Mouse (Mus musculus): ENCODE measurements around the gene Parp14. TPM values are rescaled to one million over a fixed set of nuclear protein-coding genes. Genes with fewer than 3 reads are reported as not detected.
"Not testable (repeated sequence)": the region's sequence is repeated elsewhere in the genome, so short reads cannot be mapped to it uniquely, and the experiment has no call there.

Gene Parp14
- 1 to 10 TPM; 1.1 to 1.5 TPM for total RNA-seq (2021)

DNA sequence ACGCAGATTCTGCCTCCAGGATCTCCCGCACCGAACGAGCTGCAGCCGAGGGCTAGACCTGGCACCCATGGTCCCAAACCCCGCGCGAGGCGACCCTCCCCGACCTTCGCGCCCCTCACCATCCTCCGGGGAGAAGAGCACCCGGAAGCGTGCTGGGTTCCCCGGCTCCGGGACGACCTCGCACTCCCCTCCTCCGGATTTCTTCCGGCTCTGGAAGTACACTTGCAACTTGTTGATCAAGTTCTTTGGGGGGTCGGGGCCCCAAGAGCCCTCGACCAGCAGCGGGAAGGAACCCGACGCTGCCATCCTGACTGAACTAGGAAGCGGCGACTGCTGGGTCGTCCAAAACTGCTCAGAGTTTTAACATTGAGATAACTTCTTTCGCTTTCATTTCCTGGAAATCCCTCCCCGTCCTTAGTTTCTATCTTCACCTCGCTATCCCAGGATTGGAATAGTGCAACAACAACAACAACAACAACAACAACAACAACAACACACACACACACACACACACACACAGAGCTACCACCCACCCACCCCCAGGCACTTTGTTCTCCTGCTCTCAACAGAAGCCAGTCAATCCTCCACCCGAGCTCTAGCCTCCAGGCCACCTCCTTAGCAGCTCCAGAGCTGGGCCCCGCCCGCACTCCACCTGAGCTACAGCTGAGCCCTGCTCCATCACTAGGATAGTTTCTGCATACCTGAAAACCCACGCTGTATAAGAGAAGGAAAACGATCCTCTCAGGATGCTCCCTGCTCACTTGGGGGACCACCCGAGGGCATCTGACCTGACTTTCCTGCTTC is at the start of gene Parp14:
Gene Parp14, minus strand, starts transcription at position 497 of the 804 bp plus-strand sequence.
- peak in 1 of 2 experiments; percentile 19 for DNase-seq (ENCODE audit: extremely low spot score in 1 of 2, low spot score in 1 of 2)

DNA sequence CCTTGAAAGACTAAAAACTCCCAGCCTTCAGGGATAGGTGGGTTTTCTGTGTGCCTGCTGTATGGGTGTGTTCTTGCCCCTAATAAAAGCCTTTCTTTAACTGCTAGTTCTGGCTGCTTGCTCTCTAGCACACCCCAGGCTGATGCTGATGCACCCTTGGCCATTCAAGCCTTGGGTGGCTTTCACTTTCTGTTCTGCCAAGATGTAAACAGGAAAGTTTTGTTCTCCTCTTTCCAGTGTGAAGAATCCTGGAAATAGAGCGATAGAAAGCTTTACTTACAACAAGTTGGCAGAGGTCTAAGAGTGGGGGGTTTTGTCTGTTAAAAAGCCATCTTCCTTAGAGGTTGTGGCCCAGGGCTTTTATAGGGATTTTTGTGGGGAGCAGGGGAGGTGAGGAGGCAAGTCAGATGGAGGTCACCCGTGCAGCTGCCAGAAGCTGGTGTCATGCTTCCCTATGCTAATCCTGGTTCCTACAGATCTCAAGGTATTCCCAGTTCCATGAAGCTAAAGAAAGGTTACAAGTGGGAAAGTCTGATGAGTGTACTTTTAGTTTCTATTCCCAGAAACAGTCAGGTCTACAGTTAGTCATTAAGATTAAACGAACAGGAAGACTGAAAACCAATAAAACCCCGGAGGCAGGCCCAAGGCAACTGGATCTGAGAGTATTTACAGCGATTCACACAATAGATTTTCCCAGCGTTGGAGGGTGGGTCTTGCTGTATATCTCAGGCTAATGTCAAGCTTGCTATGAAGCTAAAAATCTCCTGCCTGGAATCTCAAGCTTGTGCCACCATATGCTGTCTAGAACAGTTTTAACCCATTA is 47.6 kb upstream of the Parp14 start:
- DNase-seq (ENCODE audit: extremely low spot score in 1 of 2, low spot score in 1 of 2) = no peak

DNA sequence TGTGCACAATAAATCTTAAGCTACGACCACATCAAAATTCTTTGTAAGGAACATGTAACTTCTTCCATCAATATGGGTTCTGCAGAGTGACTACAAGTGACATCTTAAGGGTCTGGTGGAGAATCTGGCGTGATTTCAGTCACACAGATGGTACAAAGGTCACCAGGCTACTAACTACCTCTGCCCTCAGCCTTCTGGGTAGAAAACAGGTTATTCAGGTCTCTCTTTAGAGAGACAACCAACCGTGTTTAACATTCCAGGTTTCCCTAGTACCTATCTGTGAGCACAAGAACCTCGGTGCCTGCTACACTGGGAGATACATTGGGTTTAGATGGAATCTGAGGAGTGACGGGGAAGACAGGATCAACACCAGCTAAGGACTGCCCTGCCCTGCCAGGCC is 43.0 kb upstream of the Parp14 start:
- no peak for DNase-seq (ENCODE audit: extremely low spot score in 1 of 2, low spot score in 1 of 2)

DNA sequence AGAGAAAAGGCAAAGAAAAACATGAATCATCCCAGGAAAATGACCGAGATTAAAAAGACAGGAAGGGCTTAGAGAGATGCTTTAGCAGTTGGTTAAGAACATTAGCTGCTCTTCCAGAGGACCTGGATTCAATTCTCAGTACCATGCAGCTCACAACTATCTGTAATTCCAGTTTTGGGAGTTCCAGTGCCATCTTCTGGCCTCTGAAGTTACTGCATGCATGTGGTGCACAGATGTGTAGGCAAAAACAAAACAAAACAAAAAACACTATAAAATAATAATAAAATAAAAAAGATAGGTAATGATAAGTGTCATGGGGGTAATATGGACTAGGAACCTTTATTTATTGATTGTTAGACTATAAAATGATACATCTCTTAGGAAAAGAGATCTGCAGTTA is 42.2 kb upstream of the Parp14 start:
- DNase-seq (ENCODE audit: extremely low spot score in 1 of 2, low spot score in 1 of 2) = no peak

DNA sequence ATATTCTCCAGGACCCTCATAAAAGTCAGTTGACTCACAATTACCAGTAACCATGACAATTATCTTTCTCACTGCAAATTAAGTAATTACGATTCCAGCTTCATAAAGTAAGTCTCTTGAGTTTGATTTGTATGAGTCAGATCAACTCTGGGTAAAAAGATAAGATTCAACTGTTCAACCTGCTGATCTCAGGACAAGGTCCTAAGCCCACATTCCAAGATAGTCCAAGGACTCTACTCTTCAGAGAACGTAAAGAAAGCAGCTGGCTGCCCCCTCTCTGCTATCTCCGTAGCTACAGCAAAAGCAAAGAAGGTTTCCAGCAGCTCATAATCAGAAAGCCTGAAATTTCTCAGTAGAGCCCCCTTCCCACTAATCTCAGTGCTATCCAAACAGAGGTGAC is 40.1 kb upstream of the Parp14 start:
- DNase-seq (ENCODE audit: extremely low spot score in 1 of 2, low spot score in 1 of 2) = no peak

DNA sequence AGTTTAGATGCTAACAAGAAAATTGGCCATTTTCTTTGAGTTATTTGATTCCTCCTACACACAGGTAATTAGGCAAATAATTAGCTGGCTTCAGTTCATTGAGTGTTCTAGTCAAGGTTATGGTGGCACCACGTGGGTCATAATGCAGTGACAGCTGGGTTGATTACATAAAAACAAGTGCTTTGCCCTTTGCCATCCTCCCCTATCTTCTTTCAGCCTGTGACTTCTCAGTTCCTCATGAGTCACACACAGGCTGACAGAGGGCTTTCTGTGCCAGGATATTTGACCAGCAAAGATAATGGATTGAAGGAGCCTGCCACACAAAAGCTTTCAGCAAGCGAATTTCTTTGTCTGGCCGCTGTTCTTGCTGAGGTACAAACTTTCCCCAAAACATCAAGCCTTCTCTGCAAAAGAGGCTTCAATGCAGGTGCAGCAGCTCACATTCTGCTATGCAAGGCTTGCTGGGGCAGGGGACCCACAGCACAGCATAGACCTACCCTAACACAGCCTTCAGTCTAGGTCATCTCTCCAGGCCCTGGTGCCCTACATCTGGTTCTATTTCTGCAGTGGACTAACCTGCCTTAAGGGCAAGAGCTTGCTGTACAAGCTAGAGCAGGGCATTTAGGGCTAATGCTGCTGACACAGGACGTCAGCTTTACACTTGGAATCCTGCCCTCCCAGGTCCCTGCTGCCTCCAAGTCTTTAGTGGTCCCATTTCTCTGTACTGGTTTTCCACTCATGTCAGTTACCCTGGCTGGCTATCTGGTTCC is 36.3 kb upstream of the Parp14 start:
- DNase-seq (ENCODE audit: extremely low spot score in 1 of 2, low spot score in 1 of 2) = no peak

DNA sequence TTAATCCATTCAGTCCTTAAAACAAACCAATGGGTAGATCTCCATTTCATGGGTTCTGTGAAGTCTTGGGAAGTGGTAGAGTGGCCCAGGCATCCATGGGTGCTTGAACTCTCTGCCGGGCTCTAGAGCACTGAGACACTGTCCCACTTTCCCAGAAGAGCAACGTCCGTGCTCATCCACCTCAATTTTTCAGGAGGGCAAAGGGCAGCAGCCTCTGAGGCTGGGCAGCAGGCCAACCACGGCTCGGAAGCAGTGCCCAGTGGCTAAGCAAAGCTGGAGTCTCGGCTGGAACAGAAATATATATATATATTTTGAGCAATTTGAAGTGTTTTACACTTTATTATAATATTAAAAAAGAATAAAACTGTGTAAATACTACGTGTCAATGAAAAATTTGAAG is 35.5 kb upstream of the Parp14 start:
- DNase-seq (ENCODE audit: extremely low spot score in 1 of 2, low spot score in 1 of 2) = no peak

DNA sequence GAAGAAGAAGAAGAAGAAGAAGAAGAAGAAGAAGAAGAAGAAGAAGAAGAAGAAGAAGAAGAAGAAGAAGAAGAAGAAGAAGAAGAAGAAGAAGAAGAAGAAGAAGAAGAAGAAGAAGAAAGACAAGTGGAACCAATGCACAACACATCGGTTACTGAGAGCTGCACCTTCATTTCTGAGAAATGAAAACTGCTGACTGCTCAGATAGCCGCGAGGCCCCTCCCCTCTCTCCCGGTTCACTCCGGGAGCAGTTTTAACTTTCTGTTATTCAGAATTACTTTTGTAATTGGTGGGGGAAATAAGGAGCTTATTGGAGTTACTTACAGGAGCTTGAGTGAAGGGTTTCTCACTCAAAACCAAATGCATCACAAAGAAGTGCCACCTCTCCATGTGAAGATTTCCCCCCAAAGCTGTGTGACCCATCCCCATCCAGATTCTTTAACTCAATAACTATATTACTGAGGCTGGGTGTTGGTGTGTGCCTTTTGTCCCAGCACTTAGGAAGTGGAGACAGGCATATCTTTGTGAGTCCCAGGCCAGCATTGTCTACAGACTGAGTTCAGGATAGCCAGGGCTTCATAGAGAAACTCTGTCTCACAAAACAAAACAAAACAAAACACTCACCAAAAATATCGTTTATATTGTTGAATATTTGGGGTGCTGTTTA is 34.6 kb upstream of the Parp14 start:
- no peak for DNase-seq (ENCODE audit: extremely low spot score in 1 of 2, low spot score in 1 of 2)

DNA sequence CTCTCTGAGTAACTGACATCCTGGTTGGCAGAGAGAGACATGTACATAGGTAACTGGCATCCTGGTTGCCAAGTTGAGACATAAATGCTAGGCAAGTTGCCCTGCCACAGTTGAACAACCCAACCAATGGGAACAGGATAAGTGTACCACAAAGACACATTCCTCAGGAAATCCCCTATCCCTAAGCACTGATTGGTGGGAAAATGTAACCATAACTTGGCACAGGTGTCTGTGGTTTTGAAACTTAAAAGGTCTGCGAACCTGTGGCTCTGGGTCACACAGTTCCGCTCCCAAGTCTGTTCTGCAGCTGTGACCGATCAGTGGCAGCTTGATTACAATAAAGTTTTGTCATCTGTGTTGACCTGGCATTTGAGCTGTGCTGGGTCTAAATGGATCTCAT is 34.0 kb upstream of the Parp14 start:
- DNase-seq (ENCODE audit: extremely low spot score in 1 of 2, low spot score in 1 of 2) = no peak

DNA sequence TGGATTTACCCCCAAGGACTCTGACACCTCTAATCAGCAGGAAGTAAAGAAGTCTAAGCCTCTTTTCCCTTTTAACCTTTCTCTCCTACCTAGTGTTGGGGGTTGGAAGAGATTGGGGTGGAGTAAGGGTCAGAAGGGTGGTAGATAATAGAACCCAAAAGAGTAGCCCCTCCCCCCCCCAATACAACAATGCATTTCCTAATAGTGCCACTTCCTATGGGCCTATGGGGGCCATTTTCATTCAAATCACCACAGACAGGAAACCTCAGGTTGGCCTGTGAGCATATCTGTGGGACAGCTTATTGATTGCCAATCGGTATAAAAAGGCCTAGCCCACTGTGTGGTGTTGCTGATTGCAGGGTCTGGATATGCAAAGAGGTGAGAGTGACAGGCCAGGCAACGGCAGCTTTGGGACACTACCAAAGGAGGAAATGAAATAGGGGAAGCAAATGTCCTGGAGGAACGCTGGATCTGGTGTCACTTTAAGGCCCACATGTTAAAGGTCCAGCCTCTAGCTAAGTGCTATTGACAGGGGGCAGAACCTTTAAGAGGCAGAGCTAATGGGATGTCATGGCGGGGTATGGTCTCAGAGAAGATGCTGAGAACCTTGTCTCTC is 32.9 kb upstream of the Parp14 start:
- DNase-seq (ENCODE audit: extremely low spot score in 1 of 2, low spot score in 1 of 2) = no peak

DNA sequence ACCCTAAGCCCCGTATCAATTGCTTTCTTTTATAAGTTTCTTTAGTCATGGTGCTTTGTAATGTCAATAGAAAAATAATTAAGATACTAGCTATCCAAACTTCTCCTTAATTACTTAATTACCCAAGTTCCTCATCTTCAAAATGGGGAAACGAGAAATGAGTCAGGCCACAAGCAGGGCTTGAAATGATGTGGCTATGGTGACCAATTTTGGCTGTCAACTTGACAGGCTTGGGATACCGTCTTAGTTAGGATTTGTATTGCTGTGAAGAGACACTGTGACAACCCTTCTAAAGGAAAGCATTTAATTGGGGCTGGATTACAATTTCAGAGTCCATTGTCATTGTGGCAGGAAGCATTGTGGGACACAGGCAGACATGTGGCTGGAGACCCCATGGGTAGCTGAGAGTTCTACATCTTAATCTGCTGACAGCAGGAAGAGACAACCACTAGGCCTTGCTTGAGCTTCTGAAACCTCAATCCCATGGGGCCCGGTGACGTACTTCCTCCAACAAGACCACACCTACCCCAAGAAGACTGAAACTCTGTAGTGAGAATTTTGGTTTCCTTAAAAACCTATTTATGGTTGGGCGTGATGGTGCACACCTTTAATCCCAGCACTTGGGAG is 31.8 kb upstream of the Parp14 start:
- DNase-seq (ENCODE audit: extremely low spot score in 1 of 2, low spot score in 1 of 2) = no peak

DNA sequence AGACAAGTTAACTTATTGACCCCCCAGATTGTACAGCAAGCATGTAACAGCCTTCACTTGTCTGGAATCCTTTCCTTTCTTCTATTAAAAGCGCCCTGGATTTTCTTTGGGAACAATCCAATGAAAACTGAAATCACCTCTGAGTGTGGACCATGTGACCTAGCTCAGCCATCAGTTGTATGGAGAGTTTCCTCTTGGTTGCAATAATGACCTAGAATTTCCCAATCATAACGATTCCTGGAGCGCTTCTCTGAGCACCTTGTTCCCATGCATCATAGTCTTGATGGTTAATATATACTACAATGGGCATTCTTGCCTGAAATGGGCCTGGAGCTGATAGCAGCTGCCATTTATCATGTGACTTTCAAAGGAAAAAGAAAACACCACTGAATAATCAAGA is 29.2 kb upstream of the Parp14 start:
- no peak for DNase-seq (ENCODE audit: extremely low spot score in 1 of 2, low spot score in 1 of 2)

DNA sequence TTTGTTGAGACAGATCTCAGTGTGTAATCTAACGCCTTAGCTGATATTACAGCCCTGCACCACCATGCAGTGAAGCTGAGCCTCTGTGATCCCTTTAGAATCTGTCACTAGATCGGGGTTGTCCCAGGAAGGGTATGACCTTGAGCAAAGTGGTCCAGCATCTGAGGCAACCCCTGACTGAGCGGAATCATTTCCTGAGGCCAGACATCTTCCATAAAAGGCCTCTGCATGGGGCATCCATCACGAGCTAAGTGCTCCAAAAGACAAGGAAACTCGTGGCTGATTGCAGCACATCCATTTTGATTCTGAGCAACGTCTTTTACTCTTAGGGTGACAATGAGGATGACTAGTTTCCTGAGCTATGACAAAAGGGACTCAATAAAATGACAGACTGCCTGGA is 23.7 kb upstream of the Parp14 start:
- DNase-seq (ENCODE audit: extremely low spot score in 1 of 2, low spot score in 1 of 2) = no peak

DNA sequence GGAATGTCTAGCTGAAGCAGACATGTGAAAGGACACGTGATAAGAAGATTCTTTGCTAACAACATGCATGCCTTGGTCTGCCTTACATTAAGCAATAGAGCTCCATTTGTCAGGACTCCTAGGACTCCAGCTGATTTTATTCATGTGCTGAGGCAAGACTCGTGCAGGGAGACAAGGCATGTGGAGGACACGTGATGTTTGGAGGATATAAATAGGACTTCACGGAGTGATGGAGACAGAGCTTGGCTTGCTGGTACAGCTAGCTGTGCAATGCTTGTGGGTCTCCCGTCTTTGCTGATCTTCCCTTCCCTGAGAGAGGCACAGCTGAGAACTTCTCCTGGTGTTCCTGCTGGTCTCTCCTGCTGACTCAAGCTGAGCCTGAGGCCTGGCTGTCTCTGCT is 20.3 kb upstream of the Parp14 start:
- DNase-seq (ENCODE audit: extremely low spot score in 1 of 2, low spot score in 1 of 2) = not testable (repeated sequence)

DNA sequence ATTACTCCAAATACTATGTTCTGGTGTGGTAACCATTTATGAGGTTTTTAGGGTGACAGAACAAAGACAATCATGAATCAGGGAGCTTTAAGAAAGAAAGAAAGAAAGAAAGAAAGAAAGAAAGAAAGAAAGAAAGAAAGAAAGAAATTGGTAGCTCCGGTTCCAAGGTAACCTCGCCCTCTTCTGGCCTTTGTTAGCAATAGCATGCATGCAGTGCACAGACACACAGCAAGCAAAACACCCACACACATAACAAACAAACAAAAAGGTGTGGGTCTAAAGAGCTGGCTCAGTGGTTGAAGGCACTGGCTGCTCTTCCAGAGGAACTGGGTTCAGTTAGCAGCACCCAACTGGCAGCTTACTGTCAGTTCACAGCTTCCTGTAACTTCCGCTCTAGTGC is 19.3 kb upstream of the Parp14 start:
- DNase-seq (ENCODE audit: extremely low spot score in 1 of 2, low spot score in 1 of 2) = no peak

DNA sequence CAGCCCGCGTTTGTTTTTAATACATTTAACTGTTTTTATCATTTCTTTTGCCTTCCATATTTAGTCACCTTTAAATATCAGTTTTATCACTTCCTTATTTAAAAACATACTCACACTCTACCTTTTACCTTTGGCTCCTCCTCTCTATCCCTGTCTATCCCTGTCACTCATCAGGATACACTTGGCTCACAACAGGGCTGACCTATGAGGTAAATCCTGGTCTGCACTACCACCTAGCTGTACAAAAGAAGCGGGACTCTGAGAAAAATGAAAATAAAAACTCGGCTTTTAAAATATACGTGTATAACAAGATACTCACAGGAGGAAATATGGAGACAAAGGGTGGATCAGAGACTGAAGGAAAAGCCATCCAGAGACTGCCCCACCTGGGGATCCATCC is 17.6 kb upstream of the Parp14 start:
- no peak for DNase-seq (ENCODE audit: extremely low spot score in 1 of 2, low spot score in 1 of 2)

DNA sequence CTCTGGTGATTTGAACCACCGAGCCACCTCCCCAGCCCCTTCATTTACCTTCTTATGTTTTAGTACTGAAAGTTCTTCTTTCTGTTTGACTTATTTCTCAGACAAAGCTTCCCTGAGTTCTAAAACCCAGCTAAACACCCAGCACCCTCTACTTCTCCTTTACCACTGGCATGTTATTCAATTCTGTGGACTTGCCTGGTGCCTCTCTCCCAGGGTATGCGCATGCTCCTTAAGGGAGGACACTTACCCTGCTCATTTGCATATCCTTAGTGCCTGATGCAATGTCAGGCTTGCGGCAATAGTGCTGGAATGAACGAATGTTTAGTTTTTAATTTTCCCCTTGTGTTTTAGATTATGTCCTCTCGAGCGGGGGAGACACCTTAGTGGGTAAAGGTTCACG is 16.8 kb upstream of the Parp14 start:
- no peak for DNase-seq (ENCODE audit: extremely low spot score in 1 of 2, low spot score in 1 of 2)

DNA sequence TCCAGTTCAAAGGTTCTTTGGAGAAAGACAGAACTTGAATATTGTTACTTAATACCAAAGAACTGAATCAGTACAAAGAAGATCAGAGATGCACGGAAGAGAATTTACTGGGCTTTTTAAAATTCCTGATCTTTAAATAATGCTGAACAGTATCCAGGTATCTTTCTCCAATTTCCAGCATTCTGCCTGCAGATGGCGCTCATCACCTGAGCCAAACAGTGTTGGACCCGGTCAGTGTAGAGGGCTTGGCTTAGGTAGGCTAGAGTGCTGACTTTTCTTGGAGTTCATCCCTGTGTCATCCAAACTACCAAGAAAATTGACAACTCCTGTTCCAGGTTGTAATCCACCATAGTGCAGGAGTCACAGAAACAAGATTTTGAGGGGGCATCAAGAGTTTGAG is 3.1 kb upstream of the Parp14 start:
- DNase-seq (ENCODE audit: extremely low spot score in 1 of 2, low spot score in 1 of 2) = peak in 1 of 2 experiments; percentile 60

DNA sequence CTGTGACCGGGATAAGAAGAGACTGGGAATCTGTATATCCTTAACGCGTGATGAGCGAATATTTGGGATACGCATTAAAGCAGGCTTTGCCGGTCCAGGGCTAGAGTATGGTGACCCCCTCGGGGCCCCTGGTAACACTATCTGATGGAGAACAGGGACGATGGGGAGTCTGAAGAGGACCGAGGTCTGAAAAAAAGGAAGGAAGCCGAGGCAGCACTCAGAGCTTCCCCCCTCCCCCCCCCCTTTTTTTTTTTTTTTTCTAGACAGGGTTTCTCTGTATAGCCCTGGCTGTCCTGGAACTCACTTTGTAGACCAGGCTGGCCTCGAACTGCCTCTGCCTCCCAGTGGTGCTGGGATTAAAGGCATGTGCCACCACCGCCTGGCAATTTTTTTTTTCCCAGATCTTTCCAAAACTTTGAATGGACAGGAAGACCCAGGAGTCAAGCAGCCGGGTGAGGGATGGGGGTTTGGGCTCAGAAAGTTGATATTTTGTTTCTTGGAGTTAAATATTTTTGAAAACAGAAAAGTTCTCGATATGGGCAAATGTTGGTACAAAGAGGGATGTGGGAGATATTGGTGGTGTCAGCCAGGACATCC is 1.2 kb upstream of the Parp14 start:
- DNase-seq (ENCODE audit: extremely low spot score in 1 of 2, low spot score in 1 of 2) = no peak

All from layer of hippocampus, postnatal 25 days (tissue).